Mouse (Mus musculus): ENCODE measurements around the gene Ppp1r36. TPM values are rescaled to one million over a fixed set of nuclear protein-coding genes. Genes with fewer than 3 reads are reported as not detected.
"Not testable (repeated sequence)": the region's sequence is repeated elsewhere in the genome, so short reads cannot be mapped to it uniquely, and the experiment has no call there.

Gene Ppp1r36
- total RNA-seq, 4 experiments from 2014 or later, result 1.9 to 3.2 (median 2.4) TPM

- no peak for DNase-seq (ENCODE audit: low spot score in 2 of 2)
Measured at GRCm38 (mm10) chr12:76446201-76446600, 28.9 kb downstream of the Ppp1r36 start.

GRCm38 (mm10) chr12:76448127-76448526 is 30.8 kb downstream of the Ppp1r36 start:
- no peak for DNase-seq (ENCODE audit: low spot score in 2 of 2)

- DNase-seq (ENCODE audit: low spot score in 2 of 2), result no peak
Measured at GRCm38 (mm10) chr12:76452203-76452602, 34.9 kb downstream of the Ppp1r36 start.

- DNase-seq (ENCODE audit: low spot score in 2 of 2), result not testable (repeated sequence)
Measured at GRCm38 (mm10) chr12:76458445-76458844, 41.1 kb downstream of the Ppp1r36 start.

- no peak for DNase-seq (ENCODE audit: low spot score in 2 of 2)
Measured at GRCm38 (mm10) chr12:76459032-76459431, 41.7 kb downstream of the Ppp1r36 start.

- peak; percentile 26 to 33 for DNase-seq (ENCODE audit: low spot score in 2 of 2)
Measured at GRCm38 (mm10) chr12:76463391-76463790, 46.1 kb downstream of the Ppp1r36 start.

- DNase-seq (ENCODE audit: low spot score in 2 of 2), result peak; percentile 34 to 44
Measured at GRCm38 (mm10) chr12:76464651-76465252, 47.4 kb downstream of the Ppp1r36 start.

GRCm38 (mm10) chr12:76466651-76467050 is 49.3 kb downstream of the Ppp1r36 start:
- no peak for DNase-seq (ENCODE audit: low spot score in 2 of 2)

- DNase-seq (ENCODE audit: low spot score in 2 of 2), result no peak
Measured at GRCm38 (mm10) chr12:76467256-76467655, 49.9 kb downstream of the Ppp1r36 start.

GRCm38 (mm10) chr12:76472046-76472445 is 54.7 kb downstream of the Ppp1r36 start:
- peak; percentile 34 to 80 for DNase-seq (ENCODE audit: low spot score in 2 of 2)

- DNase-seq (ENCODE audit: low spot score in 2 of 2), result no peak
Measured at GRCm38 (mm10) chr12:76473562-76474245, 56.4 kb downstream of the Ppp1r36 start.

GRCm38 (mm10) chr12:76474246-76474583 is 56.9 kb downstream of the Ppp1r36 start:
- no peak for DNase-seq (ENCODE audit: low spot score in 2 of 2)

GRCm38 (mm10) chr12:76474802-76475201 is 57.5 kb downstream of the Ppp1r36 start:
- DNase-seq (ENCODE audit: low spot score in 2 of 2), result no peak

- DNase-seq (ENCODE audit: low spot score in 2 of 2), result no peak
Measured at GRCm38 (mm10) chr12:76476146-76476545, 58.8 kb downstream of the Ppp1r36 start.

GRCm38 (mm10) chr12:76478309-76479023 is 61.1 kb downstream of the Ppp1r36 start:
- DNase-seq (ENCODE audit: low spot score in 2 of 2), result no peak

GRCm38 (mm10) chr12:76479174-76479573 is 61.8 kb downstream of the Ppp1r36 start:
- no peak for DNase-seq (ENCODE audit: low spot score in 2 of 2)

GRCm38 (mm10) chr12:76479836-76480495 is 62.6 kb downstream of the Ppp1r36 start:
- no peak for DNase-seq (ENCODE audit: low spot score in 2 of 2)

- no peak for DNase-seq (ENCODE audit: low spot score in 2 of 2)
Measured at GRCm38 (mm10) chr12:76482446-76482845, 65.1 kb downstream of the Ppp1r36 start.

GRCm38 (mm10) chr12:76482948-76483347 is 65.6 kb downstream of the Ppp1r36 start:
- no peak for DNase-seq (ENCODE audit: low spot score in 2 of 2)

GRCm38 (mm10) chr12:76484881-76485280 is 67.5 kb downstream of the Ppp1r36 start:
- DNase-seq (ENCODE audit: low spot score in 2 of 2), result no peak

GRCm38 (mm10) chr12:76485381-76485780 is 68.0 kb downstream of the Ppp1r36 start:
- no peak for DNase-seq (ENCODE audit: low spot score in 2 of 2)

- no peak for DNase-seq (ENCODE audit: low spot score in 2 of 2)
Measured at GRCm38 (mm10) chr12:76486943-76487342, 69.6 kb downstream of the Ppp1r36 start.

Data from layer of hippocampus, adult 8-10 months (tissue).